Mouse (Mus musculus) heart, postnatal 10 days (tissue): Measurements from ENCODE around the gene Slc25a13. TPM values are rescaled to one million over a fixed set of nuclear protein-coding genes. Genes with fewer than 3 reads are reported as not detected.

Experiments used
- DNase-seq, 2 experiments: peaks; one replicate each; pipeline ENCODE4 v3.0.0; 2021
- intact Hi-C: fragments of 180-260 bp; cut with DNase I; formaldehyde crosslinking; loops from one replicate; pipeline ENCODE4 v1.15.1; 2025
- total RNA-seq, 2 experiments: library from RNA; stranded (reverse); gene quantifications; 2 replicates each; pipeline ENCODE4 v1.2.3; 2021

Gene Slc25a13
- total RNA-seq, 2 experiments from 2014 or later = 74.0 to 82.0 TPM

DNA sequence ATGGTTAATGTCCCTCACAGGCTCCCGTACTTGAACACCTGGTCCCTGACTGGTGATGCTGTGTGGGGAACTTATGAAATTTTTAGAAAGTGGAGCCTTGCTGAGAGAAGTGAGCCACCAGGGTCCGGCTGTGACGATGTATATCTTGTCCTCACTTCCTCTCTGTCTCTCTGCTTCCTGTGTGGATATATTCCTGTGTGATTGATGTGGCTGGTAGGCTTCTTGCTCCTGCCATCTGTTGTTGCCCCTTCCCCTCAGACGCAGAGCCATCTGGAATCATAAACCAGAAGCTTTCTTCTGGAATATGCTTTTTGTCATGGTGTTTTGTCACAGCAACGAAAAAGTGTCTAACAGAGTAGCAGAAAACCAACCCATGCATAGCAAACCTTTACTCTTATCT, 84.9 kb downstream of the Slc25a13 start:
- intact Hi-C loops = no loop called here
- DNase-seq = no peak

DNA sequence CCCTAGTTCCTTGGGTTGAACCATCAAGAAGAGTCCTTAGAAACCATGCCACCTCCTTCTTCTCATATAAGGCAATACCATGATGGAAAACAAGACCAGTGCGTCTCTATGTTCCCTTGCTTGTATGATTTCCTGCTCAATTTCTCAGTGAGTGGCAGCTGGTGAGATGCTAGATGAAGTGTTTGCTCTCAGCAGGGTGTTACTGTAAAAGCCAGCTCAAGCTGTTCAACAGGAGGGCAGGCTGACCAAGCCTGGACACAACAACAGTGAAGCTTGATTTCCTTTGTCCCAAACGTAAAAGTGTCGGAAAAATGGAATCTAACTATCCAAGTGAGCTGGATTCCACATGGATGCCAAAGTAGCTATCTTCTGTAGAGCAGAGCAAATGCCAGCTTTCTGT, 91.4 kb downstream of the Slc25a13 start:
- no peak for DNase-seq
- intact Hi-C loops = no loop called here

DNA sequence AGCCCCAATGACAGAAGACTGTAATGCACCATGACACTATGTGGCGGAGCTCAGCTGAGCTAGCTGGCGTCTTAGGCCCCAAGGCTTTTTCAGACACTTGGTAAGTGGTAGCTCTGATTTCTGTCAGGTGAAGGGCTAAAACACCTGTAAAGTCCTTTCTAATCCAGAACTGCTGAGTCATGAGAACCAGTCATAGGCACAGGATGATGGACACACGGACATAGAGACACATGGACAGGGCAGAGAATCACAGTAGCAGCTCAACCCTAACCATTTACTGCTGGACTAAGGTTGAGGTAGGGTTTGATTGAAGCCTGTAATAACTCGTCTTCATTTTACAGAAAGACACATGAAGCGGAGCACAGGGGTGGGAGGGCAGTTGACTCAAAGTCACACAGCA, 95.1 kb downstream of the Slc25a13 start:
- intact Hi-C loops = no loop called here

DNA sequence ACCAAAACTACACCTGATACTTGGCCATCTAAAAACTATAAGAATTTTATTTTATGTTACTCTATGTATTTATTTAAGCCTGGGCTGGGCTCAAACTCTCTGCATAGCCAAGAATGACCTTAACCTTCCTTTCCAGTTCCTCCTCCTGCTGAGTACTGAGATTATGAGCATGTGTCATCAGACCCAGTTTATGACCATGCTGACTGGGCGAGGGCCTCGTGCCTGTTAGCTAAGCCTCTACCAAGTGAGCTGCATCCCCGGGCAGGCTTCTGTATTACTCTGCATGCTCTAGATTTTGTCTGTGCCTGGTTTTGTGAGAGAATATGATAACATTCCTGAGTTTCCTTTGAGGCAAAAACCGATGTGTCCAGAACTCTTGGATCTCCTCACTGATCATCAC, 96.1 kb downstream of the Slc25a13 start:
- intact Hi-C loops = no loop called here
- DNase-seq = no peak

More for the DNA sequence above, 95.1 kb downstream of the Slc25a13 start:
- DNase-seq = no peak

DNA sequence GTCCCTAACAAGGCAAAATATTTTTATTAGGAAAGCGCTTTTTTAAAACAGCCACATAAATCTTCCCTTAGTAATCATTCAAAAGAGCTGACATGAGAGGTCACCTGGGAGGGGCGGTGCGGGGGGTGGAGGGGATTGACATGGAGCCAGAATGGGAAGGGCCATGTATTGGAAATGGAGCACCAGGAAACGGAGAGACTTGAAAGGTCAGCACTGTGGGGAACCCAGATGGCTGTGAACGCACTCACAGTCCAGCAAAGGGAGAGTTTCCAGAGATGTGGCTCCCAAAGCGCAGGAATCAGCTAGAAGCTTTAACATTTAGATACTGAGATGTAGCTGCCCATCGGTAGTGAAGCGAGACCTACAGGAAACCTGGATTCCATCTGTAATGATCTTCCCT, 101.2 kb downstream of the Slc25a13 start:
- intact Hi-C loops = no loop called here
- DNase-seq = no peak

DNA sequence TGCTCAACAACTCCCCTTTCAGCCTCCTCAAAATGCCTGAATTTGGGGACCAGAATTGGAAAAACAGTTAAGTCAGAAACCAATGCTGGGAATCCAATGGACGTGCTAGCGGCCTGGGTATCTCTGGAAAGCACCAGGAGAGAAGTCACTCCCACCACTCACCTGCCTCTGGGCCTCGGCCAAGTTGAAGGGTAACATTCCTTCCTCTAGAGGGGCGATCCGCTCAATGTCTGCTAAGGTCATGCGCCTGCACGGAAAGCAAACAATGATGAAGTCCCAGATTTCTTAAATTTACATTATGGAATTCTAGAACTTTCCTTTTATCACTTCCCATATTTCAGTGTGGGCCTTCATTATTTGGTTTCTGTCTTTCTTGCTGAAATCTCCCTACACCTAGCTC, 103.2 kb downstream of the Slc25a13 start:
- DNase-seq = no peak
- intact Hi-C loops = no loop called here

DNA sequence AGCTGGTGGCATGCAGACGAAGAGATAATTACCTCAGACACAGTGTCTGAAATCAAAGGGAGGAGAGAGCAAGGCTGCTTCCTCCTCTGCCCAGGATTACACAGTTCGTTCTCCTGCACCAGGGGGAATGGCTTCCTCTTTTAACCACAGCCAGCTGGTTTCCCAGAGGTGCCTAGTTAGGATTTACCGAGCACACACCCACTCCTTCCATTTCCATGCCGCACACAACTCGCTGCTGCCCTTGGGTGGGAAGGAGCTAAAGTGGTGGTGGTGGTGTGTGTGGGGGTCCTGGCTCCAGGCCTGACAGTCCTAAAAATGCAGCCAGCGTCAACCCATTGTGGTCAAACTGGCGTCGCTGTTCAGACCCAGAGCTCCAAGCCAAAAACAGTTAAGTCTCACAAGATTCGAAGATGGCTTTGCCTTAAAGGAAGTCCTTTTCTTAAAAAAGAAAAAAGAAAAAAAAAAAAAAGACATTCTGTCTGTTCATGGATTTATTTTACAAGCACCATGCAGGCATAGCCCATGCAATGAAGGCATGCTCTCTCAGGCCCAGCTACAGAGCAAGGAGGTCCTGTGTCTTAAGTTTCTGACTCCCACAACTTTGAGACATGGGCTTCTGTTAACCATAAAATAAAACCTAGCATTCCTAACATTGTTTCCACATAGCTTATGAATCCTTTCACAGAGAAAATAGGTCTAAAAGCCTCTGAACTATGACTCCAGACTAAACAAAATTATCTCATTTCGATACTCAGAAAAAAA, 104.0 kb downstream of the Slc25a13 start:
- DNase-seq = no peak
- intact Hi-C loops = no loop called here

DNA sequence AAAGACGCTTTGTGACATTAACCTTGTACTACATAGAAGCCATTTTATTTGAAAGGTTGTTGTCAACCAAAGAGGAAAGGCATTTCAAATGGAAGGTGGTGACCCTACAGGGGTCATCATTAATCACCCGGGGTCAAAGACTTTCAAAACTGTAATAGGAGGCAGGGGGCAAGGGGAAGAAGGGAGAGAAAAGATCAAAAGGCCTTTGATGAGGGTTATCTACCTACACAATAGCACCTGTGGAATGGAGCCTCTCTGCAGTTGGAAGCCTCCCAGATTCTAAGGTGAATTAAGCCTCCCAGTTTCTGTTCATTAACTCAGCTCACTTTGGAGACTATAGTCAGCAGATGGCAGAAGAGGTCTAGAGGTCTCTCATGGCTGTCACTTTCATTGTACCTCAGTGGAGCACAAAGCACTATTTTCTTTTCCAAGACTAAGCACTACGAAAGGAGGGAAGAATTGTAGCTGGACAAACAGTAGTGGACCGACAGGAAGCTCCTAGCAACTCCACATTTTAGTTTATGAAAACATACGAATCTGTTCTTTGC, 109.5 kb downstream of the Slc25a13 start:
- intact Hi-C loops = loop anchor here (5.0 to 10.0 kb wide), 2 partner anchors 467 to 780 kb away; partner anchors contain the start of gene Sem1

DNA sequence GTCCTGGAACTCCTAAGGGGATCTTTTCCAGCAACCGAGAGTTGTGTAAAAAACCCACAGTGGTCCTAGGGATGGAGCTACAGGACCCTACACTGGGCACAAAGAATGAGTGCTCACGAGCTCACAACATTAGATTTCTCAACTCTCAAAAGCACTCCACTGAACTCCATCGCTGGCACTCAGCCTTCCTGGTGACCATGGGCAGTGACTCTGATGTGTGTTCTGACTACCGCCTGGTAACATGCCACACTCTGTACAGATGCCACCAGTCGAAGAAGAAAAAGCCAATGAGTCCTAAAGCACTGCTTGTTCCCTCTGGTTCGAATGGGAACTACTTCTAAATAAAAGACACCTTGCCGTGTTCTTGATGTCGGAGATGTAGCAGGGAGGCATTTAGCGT, 111.4 kb downstream of the Slc25a13 start:
- intact Hi-C loops = loop anchor here (5.0 to 10.0 kb wide), 2 partner anchors 469 to 782 kb away; partner anchors contain the start of gene Sem1
- DNase-seq = no peak

More for the DNA sequence above, 109.5 kb downstream of the Slc25a13 start:
- DNase-seq = peak in 1 of 2 experiments; percentile 13

DNA sequence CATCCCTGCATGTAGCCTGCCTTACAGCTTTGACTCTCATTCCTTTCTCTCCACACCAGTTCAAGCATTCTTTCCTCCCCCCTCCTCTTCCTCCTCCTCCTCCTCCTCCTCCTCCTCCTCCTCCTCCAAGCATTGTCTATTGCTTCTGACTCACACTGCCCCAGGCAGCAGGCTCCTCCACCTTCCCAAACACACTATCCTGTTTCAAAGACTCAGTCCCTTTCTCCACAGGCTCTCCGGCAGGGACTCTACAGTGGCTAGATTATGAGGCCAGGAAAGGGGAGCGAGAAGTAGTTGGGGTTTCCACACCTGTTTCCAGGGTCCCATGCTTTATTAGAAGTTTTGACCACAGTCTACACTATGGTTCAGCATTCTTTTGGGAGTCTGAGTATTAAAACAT, 113.5 kb downstream of the Slc25a13 start:
- no peak for DNase-seq
- intact Hi-C loops = loop anchor here (10.0 kb wide), 1 partner anchor 471 kb away; the partner anchor contains the start of gene Sem1

DNA sequence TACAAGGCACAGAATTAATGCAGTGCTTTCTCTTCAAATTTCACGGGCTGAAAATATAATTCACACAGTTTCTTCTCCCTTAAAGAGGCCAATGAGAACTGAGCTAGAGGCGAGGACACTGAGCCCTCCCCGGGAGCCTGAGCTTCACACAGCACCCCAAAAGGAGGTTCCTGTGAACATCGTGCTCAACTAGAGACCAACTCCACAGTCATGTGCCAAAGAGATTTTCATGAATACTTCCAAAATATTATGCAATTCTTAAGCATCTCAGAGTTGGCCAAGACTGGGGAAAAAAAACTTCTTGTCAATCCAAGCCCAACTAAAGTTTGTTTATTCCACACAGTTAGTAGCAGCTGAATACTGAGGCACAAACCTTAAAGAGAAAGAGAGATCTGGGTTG, 115.4 kb downstream of the Slc25a13 start:
- intact Hi-C loops = loop anchor here (10.0 kb wide), 1 partner anchor 473 kb away; the partner anchor contains the start of gene Sem1
- peak in 1 of 2 experiments; percentile 7 for DNase-seq

DNA sequence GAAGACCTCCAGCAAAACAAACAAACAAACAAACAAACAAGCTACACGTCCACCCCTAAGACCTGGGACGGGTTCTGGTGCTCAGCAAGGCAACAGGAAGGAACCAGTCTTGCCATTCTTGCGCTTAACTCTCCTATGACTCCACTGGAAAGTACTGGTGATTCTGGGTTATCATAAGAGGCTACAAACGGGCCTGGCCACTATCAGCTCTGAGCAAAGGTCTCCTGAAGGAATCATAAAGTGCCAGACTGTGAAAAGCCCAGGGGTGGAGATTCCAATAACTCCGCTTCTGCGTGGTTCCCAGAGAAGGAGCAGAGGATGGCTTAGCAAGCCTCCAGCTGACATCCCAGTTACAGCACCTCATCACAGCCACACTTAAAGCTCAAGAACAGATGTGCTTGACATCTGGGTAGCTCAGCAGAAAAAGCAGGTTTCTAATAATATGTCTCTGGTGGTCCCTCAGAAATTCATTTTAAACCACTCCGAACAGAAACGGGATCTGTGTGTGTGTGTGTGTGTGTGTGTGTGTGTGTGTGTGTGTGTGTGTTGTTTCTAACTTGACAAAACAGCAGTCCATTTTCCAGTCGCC, 116.0 kb downstream of the Slc25a13 start:
- intact Hi-C loops = loop anchor here (10.0 kb wide), 1 partner anchor 474 kb away; the partner anchor contains the start of gene Sem1
- DNase-seq = no peak

DNA sequence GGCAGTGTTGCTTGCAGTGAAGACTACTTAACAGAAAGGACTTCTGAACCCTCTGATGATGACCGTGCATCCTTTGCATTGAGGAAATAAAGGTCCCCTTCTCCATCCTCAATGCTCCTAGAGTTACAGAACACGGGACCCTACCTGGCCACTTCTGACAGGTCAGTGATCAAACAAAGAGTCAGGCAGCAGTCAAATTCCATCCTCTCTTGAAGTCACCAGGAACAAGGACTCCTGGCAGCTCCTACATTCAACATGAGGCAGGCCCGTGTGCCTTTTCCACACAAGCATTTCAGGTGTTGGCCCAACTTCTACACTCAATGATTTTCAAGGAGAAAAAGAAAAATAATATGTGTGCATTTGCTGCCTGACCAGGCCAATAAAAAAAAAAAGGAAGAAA, 123.0 kb downstream of the Slc25a13 start:
- no peak for DNase-seq
- intact Hi-C loops = no loop called here

DNA sequence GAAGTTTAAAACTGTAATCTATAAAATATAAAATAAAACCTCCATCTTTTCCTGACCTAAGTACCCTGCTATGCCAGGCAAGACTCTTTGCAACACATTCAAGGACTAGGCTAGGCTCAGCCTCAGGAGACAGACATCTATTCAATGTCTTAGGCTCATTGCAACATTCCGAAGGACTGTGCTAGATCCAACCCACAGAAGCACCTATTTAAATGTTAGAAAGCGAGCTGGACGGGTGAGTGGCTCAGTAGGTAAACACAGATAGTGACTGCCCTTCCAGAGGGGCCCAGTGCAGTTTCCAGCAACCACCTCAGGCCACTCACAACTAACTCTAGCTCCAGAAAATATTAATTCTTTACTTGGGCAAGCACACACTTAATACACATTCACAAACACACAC, 123.5 kb downstream of the Slc25a13 start:
- DNase-seq = no peak
- intact Hi-C loops = no loop called here

DNA sequence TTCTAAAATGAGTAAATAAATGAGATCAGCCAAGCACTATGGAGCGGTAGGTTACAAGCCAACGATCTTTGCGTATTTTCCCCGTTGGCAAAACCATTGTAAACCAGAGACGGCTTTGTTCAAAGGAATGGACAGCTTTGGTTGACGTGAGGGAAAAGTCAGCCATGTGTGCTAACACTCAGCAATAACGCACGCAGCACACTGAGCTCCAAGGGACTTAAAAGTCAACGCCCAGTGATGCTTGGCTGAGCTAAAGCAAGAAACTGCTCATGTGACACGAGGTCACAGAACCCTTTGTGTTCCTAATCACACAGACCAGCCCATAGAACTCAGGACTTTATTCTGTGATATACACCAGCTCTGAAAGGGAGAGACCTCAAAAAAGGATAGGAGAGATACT, 124.5 kb downstream of the Slc25a13 start:
- intact Hi-C loops = no loop called here

DNA sequence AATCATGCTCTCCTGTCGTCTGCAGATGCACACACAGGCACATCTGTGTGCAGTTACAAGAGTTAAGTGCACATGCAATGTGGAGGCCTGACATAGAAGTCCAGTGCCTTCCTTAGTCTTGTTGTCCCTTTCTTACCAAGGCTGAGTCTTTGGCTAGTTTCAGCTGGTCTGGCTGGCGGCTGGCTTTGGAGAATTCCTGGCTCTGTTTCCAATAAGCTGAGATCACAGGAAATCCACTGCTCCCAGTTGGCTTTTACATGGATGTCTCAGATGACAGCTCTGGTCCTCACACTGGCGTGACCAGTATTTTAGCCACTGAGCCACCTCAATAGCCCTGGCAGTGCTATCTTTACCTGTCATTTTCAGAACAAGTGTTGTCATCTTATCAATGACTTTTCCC, 126.0 kb downstream of the Slc25a13 start:
- intact Hi-C loops = no loop called here
- DNase-seq = peak; percentile 33 to 43

More for the DNA sequence above, 124.5 kb downstream of the Slc25a13 start:
- DNase-seq = no peak

DNA sequence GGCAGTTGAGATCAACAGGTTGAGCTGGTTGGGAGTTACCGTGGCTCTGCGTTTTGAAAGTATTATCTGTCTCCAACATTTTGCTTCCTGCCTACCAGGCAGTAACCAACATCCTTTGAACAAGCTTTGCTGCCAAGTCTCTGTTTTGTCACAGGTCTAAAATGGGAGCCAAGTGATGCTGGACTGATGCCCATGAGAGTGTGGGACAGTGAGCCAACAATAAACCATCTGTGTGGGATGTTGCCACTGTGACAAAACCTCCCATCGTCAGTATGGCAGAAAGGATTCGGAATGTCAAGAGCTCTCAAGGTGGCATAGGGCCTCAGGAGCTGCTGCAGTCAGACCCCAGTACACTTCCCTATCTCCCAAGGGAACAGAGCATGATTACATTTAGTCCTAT, 128.8 kb downstream of the Slc25a13 start:
- peak; percentile 83 to 84 for DNase-seq
- intact Hi-C loops = no loop called here

DNA sequence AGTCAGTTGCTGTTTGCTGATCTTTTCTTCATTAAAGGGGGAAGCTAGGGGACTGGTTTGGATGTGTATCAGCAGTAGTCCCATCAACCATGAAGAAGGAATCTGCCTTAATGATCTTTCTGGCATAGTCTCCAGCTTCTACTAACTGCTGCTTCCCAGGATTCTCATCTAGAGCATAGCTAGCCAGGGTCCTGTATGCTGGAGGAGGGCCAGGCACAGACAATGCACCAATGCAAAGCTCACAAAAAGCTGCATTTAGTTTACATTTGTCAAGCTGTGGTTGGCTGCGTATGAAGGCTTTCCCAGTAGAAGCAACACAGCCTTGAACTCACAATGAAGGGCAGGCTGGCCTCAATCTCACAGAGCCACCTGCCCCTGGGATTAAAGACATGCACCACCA, 136.5 kb downstream of the Slc25a13 start:
- DNase-seq = no peak
- intact Hi-C loops = no loop called here

DNA sequence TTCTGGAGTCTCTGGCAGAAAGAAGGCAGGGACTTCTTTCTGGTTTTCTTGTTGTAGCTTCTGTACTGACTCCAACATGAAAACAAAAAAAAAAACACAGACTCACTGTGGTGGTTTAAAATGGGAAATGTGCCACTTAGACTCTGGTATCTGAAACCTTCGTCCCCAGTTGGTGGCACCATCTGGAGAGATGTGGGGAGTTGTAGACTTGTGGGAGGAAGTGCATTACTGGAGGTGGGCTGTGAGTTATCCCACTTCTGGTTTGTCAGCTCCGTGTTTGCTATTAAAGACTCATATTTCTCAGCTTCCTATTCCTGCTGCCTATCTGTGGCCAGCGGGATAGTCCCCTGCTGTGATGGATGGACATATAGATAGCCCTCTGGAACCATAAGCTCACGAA, 139.7 kb downstream of the Slc25a13 start:
- intact Hi-C loops = no loop called here
- no peak for DNase-seq

DNA sequence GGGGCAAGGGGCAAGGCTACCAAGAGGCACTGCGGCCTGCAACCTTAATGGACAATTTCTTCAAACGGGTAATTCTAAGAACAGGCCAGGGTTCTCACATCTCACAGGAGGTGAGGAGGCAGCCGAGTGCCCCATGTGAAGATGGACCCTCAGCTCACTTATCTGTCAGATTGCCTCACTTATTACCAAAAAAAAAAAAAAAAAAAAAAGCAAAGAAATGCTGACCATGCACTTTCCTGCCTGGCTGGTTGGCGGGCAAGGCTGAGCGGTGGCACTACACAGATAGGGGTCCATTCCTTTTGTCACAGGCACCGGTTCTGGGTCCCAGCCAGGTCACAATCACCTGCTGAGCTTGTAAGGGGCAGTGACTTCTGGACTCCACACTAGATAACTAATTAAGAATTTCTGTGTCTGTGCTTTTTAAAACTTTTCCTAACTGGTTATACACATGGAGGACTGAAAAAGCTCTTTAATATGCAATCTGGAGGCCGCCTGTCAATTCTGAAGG, 141.0 kb downstream of the Slc25a13 start:
- intact Hi-C loops = no loop called here
- DNase-seq = no peak

DNA sequence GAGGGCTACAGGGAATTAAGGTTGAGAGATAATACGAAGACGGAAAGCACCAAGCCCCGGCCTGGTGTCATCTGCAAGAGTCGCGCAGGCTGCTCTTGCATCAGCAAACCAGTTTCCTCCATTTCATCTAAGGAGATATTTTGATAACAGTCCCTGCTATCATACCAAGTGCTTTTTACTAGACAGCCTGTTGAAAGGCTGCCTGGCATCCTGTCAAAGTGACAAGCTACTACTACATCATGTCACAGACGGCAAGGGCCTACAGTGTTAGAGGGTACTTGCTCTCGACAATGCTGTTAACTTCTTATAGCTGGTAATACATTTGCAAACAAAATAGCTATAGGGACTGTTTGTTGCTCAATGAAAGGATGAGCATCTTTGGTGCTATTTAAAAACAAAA, 145.9 kb downstream of the Slc25a13 start:
- DNase-seq = no peak
- intact Hi-C loops = no loop called here

DNA sequence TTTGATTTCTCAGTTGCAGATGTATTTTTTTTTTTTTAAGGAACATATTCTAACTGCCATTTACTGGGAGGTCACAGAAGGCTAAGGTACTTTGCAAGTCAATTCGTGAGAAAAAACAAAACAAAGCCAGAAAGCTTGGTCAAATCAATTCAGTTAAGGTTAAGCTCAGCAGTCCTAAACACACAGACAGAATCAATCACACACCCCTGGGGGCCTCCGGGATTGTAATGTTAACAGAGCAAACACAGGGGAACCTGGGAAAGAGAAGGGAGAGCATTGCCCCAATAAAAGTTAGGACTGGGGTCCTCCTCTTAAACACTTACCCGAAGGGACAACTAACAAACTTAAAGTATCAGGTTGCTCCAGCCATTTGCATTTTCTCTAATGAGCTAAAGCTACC, 147.0 kb downstream of the Slc25a13 start:
- no peak for DNase-seq
- intact Hi-C loops = no loop called here
